Mouse (Mus musculus): ENCODE measurements at regions not wholly inside any gene's neighbourhood (a gene's known extent, or its start where the extent isn't known, plus 50 kb on each side); places are given as distances from the start of the nearest gene placed in this dataset.

- intact Hi-C loops (cut with DNase I): no loop called here
- no peak for TF ChIP-seq CTCF (IDR thresholded peaks at IDR 0.05)
- Histone ChIP-seq H3K4me3 (no peak overlapping the region), H3K27ac (no peak overlapping the region)
- no peak for DNase-seq (ENCODE audit: extremely low spot score in 1 of 2, low spot score in 2 of 2)
Measured at GRCm38 (mm10) chr8:27837903-27838302, 390.4 kb downstream of the Poteg start.

GRCm38 (mm10) chr8:27866468-27866995 lies 419.1 kb downstream of the Poteg start:
- Histone ChIP-seq H3K27ac (no peak overlapping the region), H3K4me3 (no peak overlapping the region)
- intact Hi-C loops (cut with DNase I): loop anchor here (5.0 kb wide), 1 partner anchor 781 kb away; no protein-coding TSS in a partner anchor
- TF ChIP-seq CTCF (IDR thresholded peaks at IDR 0.05): no peak
- DNase-seq (ENCODE audit: extremely low spot score in 1 of 2, low spot score in 2 of 2): no peak

GRCm38 (mm10) chr8:27868591-27868990 lies 421.1 kb downstream of the Poteg start:
- no peak for TF ChIP-seq CTCF (IDR thresholded peaks at IDR 0.05)
- H3K27ac ChIP-seq: peak overlapping the region; percentile 68
- intact Hi-C loops (cut with DNase I): loop anchor here (5.0 kb wide), 1 partner anchor 779 kb away; no protein-coding TSS in a partner anchor

GRCm38 (mm10) chr8:27877691-27878264 lies 430.3 kb downstream of the Poteg start:
- Histone ChIP-seq H3K27ac (no peak overlapping the region), H3K4me3 (no peak overlapping the region)
- TF ChIP-seq CTCF (IDR thresholded peaks at IDR 0.05): no peak
- intact Hi-C loops (cut with DNase I): no loop called here
- DNase-seq (ENCODE audit: extremely low spot score in 1 of 2, low spot score in 2 of 2): no peak

More at GRCm38 (mm10) chr8:27868591-27868990, 421.1 kb downstream of the Poteg start:
- DNase-seq (ENCODE audit: extremely low spot score in 1 of 2, low spot score in 2 of 2): peak; percentile 52 to 54
- H3K4me3 ChIP-seq: no peak overlapping the region

GRCm38 (mm10) chr8:27889292-27889691 lies 441.8 kb downstream of the Poteg start:
- H3K4me3 ChIP-seq: no peak overlapping the region
- intact Hi-C loops (cut with DNase I): no loop called here
- no peak for DNase-seq (ENCODE audit: extremely low spot score in 1 of 2, low spot score in 2 of 2)
- no peak for TF ChIP-seq CTCF (IDR thresholded peaks at IDR 0.05)
- H3K27ac ChIP-seq: no peak overlapping the region

- DNase-seq (ENCODE audit: extremely low spot score in 1 of 2, low spot score in 2 of 2): no peak
- no peak for TF ChIP-seq CTCF (IDR thresholded peaks at IDR 0.05)
- intact Hi-C loops (cut with DNase I): no loop called here
- no peak overlapping the region for H3K27ac ChIP-seq
- H3K4me3 ChIP-seq: no peak overlapping the region
Measured at GRCm38 (mm10) chr8:27894325-27894724, 446.9 kb downstream of the Poteg start.

GRCm38 (mm10) chr8:27900115-27900514 lies 452.6 kb downstream of the Poteg start:
- H3K4me3 ChIP-seq: no peak overlapping the region
- no peak for DNase-seq (ENCODE audit: extremely low spot score in 1 of 2, low spot score in 2 of 2)
- intact Hi-C loops (cut with DNase I): no loop called here
- TF ChIP-seq CTCF (IDR thresholded peaks at IDR 0.05): no peak
- no peak overlapping the region for H3K27ac ChIP-seq

- no peak for DNase-seq (ENCODE audit: extremely low spot score in 1 of 2, low spot score in 2 of 2)
- no peak for TF ChIP-seq CTCF (IDR thresholded peaks at IDR 0.05)
- H3K27ac ChIP-seq: no peak overlapping the region
- H3K4me3 ChIP-seq: no peak overlapping the region
- intact Hi-C loops (cut with DNase I): no loop called here
Measured at GRCm38 (mm10) chr8:27903796-27904195, 456.3 kb downstream of the Poteg start.

- TF ChIP-seq CTCF (IDR thresholded peaks at IDR 0.05): no peak
- Histone ChIP-seq H3K27ac (no peak overlapping the region), H3K4me3 (no peak overlapping the region)
- intact Hi-C loops (cut with DNase I): no loop called here
- no peak for DNase-seq (ENCODE audit: extremely low spot score in 1 of 2, low spot score in 2 of 2)
Measured at GRCm38 (mm10) chr8:27909347-27909945, 462.0 kb downstream of the Poteg start.

GRCm38 (mm10) chr8:27938559-27939492 lies 491.4 kb downstream of the Poteg start:
- intact Hi-C loops (cut with DNase I): no loop called here
- DNase-seq (ENCODE audit: extremely low spot score in 1 of 2, low spot score in 2 of 2): no peak
- Histone ChIP-seq H3K4me3 (no peak overlapping the region), H3K27ac (no peak overlapping the region)
- TF ChIP-seq CTCF (IDR thresholded peaks at IDR 0.05): no peak

GRCm38 (mm10) chr8:27955000-27955399 lies 507.5 kb downstream of the Poteg start:
- no peak for TF ChIP-seq CTCF (IDR thresholded peaks at IDR 0.05)
- Histone ChIP-seq H3K4me3 (no peak overlapping the region), H3K27ac (no peak overlapping the region)
- DNase-seq (ENCODE audit: extremely low spot score in 1 of 2, low spot score in 2 of 2): no peak
- intact Hi-C loops (cut with DNase I): no loop called here

GRCm38 (mm10) chr8:27980920-27981319 lies 533.5 kb downstream of the Poteg start:
- intact Hi-C loops (cut with DNase I): no loop called here
- no peak overlapping the region for H3K4me3 ChIP-seq
- no peak for TF ChIP-seq CTCF (IDR thresholded peaks at IDR 0.05)
- no peak overlapping the region for H3K27ac ChIP-seq
- DNase-seq (ENCODE audit: extremely low spot score in 1 of 2, low spot score in 2 of 2): no peak
